Mouse (Mus musculus): Measurements from ENCODE around the gene Pik3ip1. TPM values are rescaled to one million over a fixed set of nuclear protein-coding genes. Genes with fewer than 3 reads are reported as not detected.
A peak's percentile ranks its signal among the peaks of the same experiment; 100 is the strongest.

Pik3ip1 gene
- total RNA-seq, 2 experiments from 2014 or later: 22.9 to 23.4 TPM

DNA sequence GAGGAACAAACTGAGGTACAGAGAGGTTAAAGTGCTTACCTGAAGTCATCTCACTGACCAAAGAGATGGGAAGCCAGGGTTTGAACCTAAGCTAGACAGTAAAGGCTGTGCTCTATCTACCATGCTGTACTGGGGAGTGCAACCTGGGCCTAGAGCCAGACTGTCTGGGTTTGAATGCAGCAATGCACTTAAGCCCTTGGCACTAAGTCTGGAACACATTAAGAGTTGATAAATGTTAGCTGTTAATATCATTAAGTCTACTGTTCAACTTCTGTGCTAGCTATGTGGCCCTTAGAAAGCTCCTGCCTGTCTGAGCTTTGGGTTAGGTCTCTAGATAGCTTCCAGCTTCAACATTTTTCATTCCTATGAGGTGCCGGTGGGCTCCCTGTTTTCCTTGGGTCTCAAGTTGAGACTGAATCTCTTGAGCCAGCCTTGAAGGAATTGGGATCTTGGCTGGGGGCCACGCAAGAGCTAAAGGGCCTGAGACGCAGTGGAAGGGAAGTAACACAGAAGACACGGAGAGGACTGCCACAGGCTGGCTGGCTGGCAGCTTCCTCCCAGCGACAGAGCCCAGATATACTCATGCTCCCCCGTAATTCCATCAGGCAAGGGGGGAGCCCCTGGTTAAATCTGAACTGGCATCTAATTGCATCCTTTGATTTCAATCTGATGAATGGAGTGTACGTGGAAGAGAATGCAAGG lies 43.5 kb downstream of the Pik3ip1 start:
- intact Hi-C loops (cut with DNase I): no loop called here
- DNase-seq: peak; percentile 36

- DNase-seq: no peak
- intact Hi-C loops (cut with DNase I): no loop called here
These were observed 44.1 kb downstream of the Pik3ip1 start for GRCm38 (mm10) chr11:3374293-3374645.

DNA sequence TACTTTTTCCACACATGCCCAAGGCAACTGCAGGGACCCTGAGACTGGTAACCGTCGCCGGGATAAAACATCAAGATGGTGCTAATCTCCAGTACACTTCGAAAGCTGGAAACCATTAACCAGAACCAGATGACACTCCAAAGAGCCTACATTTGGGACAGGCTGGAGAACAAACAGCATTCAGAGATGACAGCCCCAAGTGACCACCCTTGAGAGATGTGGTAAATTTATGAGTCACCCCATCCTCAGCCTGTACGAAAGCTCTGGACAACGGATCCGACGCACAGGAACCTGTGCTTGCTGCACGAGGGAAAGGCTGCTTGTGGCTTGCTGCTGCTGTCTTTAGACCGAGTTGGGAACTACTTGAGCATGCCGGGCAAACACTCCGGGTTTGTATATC lies 44.5 kb downstream of the Pik3ip1 start:
- intact Hi-C loops (cut with DNase I): no loop called here
- DNase-seq: no peak

GRCm38 (mm10) chr11:3379427-3379826 lies 49.2 kb downstream of the Pik3ip1 start:
- no peak for DNase-seq
- intact Hi-C loops (cut with DNase I): no loop called here

DNA sequence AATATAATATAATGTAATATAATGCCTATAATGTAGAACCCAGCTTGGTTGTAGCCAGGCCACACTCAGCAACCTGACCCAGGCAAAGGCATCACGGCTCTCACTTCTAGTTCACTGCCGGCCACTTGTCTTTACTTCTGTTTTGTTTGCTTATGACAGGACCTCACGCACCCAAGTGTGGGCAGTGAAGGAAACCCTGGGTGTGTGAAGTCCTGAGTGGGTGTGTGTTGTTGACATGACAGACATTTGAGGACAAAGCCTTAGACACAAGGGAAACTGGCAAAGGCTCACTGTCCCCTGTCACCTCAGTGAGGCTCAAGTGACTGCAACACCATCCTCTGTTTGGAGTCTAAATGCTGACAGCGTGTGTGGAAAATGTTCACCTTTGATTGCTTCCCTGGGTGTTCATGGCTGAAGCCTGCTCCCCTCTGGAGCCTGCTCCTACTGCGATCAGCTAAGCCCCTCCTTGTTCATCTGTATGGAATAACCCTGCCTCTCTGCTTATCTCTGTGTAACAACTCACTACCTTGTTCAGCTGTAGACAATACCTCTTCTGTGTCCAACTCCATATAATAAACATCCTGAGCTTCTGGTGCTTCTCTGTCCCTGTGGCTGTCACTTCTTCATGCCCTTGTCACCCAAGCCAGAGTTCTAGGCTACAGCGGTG lies 51.1 kb downstream of the Pik3ip1 start:
- DNase-seq: no peak
- intact Hi-C loops (cut with DNase I): loop anchor here (10.0 kb wide), 1 partner anchor 134 kb away; the partner anchor contains the start of gene Selenom

DNA sequence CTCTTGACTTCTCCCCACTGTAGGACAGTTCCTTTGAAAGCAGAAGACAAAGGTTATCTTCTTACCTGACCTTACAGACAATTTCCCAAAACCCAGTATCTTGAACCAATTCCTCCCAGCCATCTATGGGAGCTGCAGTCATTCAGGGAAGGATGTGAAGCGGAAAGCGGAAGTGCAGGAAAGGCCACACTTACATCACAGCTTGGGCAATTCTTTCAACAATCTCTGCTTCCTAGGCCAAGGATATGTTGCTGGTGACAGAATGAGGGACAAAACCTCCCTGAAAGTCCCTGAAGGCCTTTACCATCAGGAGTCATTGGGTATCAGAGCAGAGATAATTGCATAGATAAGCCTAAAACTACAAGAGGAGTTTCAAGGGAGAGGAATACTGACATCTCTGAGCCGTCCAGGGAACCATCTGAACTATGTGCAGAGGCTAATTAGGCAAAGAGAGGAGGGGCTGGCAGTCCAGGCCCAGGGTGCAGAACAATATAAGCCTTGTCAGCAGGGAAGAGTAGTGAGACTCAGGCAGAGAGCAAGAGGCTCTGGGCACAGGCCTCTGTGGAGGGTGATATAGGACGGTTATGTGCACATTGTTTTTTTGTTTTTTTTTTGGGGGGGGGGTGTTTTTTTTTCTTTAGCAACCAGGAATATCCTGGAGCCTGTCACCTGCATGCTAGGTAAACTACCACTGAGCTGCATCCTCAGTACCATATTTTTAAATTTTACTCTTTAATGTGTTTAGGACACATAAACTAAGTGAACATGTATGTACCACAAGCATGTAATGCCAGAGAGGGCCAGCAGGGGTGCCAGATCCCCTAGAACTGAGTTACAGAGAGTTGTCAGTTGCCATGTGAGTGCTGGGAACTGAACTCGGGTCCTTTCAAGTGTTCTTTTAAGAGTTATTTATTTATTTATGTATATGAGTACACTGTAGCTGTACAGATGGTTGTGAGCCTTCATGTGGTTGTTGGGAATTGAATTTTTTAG lies 52.7 kb downstream of the Pik3ip1 start:
- DNase-seq: no peak
- intact Hi-C loops (cut with DNase I): loop anchor here (10.0 kb wide), 1 partner anchor 132 kb away; the partner anchor contains the start of gene Selenom

- intact Hi-C loops (cut with DNase I): loop anchor here (10.0 kb wide), 1 partner anchor 128 kb away; the partner anchor contains the start of gene Selenom
- peak; percentile 80 for DNase-seq
These were observed 56.8 kb downstream of the Pik3ip1 start for GRCm38 (mm10) chr11:3386941-3387368.

DNA sequence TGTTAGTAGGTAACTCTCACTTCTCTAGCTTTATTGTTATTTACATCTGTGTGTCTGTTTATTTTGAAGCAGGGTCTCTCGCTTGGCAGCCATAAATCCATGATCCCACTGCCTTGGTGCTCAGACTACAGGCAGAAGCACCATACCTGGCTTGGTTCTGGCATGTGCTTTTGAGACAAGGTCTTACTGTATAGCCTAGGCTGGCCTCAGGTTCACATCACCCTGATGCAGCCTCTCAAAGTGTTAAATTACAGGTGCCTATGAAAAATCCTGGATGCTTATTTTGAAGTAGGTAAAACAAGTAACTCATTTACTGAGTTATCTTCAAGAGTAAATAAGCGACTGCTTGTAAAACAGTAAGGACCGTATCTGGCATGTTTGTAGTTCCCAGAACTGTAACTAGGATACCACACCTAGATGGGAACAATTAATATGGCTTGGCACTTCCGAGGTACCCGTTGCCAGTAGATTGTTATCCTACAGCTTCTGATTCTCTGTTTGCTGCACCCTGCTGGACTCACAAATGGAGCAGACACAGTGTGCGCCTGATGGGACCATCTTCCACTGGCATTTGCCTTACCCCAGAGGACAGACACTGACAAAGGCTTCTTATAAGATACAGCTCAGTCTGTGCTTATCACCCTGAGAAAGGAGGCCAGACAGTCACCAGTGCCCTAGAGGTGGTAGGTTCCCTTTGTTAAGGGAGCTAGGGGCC lies 57.4 kb downstream of the Pik3ip1 start:
- DNase-seq: no peak
- intact Hi-C loops (cut with DNase I): loop anchor here (10.0 kb wide), 1 partner anchor 127 kb away; the partner anchor contains the start of gene Selenom

DNA sequence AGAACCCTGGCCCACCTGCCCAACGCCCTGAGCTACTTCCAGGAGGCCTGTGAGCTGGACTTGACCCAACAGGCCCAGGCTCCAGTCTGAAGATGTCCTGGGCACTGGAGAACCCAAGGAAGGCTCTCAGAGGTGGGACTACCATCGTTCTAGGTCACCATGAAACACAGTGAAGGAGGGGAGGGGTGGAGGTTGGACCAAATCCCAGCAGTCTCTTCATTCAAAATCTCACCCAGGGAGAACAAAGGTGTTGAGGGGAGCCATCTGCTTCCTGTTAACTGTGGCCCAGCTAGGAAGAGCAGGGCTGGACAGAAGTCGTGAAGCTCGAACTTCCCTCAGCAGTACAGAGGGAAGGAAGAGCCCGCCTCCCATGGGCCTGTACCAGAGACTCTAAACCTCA lies 59.8 kb downstream of the Pik3ip1 start:
- intact Hi-C loops (cut with DNase I): loop anchor here (10.0 kb wide), 1 partner anchor 125 kb away; the partner anchor contains the start of gene Selenom
- no peak for DNase-seq

- no peak for DNase-seq
- intact Hi-C loops (cut with DNase I): no loop called here
These were observed 60.6 kb downstream of the Pik3ip1 start for GRCm38 (mm10) chr11:3390789-3391188.

DNA sequence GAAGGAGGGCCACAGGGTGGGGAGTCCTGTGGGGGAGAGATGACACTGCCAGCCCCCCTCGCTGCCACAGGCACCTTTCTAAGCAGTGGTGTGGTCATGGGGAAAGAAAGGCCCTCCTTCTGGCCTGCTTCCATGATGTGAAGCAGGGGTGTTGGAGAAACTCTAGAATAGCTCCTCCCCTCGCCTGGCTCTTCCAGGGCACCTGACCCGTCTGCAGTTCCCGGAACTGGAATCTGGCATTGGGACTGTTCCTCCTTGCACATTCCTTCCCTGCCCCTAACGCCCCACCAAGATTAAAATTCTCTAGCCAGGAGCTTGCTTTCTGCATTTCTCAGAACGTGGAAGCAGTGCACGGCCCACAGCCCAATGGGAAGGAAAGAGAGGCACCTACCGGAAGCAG lies 62.3 kb downstream of the Pik3ip1 start:
- DNase-seq: no peak
- intact Hi-C loops (cut with DNase I): no loop called here

Other genes with a start within 250 kb of the Pik3ip1 start
- 100 to 1,000 TPM in 1 of 2 experiments, 10 to 100 TPM in 1; 76.6 to 108 TPM for gene Sfi1, start 136.9 kb upstream of the Pik3ip1 start, total RNA-seq (2021)
- 10 to 100 TPM; 73.6 to 76.8 TPM for gene Eif4enif1, start 128.0 kb upstream of the Pik3ip1 start, total RNA-seq (2021)
- gene Drg1, start 64.0 kb upstream of the Pik3ip1 start, total RNA-seq (2021): 10 to 100 TPM; 86.1 to 96.8 TPM
- 10 to 100 TPM; 62.5 to 62.9 TPM for gene Patz1, start 41.5 kb upstream of the Pik3ip1 start, total RNA-seq (2021)
- gene Limk2, start 78.8 kb downstream of the Pik3ip1 start, total RNA-seq (2021): 100 to 1,000 TPM; 135 to 140 TPM
- 10 to 100 TPM; 23.5 to 24.7 TPM for gene Rnf185, start 122.0 kb downstream of the Pik3ip1 start, total RNA-seq (2021)
- gene Pla2g3, start 157.9 kb downstream of the Pik3ip1 start, total RNA-seq (2021): 10 to 100 TPM; 14.6 to 15.4 TPM
- 10 to 100 TPM; 15.5 to 20.3 TPM for gene Inpp5j, start 174.4 kb downstream of the Pik3ip1 start, total RNA-seq (2021)
- 100 to 1,000 TPM; 163 to 165 TPM for gene Selenom, start 184.3 kb downstream of the Pik3ip1 start, total RNA-seq (2021)
- 10 to 100 TPM; 15.0 to 17.6 TPM for gene Smtn, start 210.2 kb downstream of the Pik3ip1 start, total RNA-seq (2021)

Measured in left cerebral cortex, postnatal 4 days (tissue).